Mouse (Mus musculus): Measurements from ENCODE around the gene Eif5b. TPM values are rescaled to one million over a fixed set of nuclear protein-coding genes. Genes with fewer than 3 reads are reported as not detected.

The Eif5b gene
- polyA plus RNA-seq, 1 experiment = 6.9 TPM

DNA sequence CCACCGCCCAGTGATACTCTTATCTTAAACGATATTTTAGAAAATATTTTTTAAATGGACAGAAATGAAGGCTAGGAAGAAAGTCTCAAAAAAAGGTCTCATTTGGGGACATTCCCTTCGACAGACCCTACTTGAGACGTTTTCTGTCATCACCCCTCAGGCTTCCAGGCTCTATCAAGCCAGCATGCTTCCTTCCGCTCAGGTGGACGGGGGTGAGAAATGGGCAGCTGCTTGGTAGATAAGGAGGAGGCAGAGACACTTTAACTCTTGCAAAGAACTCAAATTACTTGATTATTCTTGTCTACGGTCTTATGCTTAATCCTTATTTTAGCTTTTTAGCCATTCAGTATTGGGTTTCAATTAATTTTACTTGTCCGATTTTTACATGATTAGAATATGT lies 3.0 kb downstream of the Eif5b start:
- WGBS = 91% methylated on average over 8 of the region's 8 CpGs
- DNase-seq = no peak
- Histone ChIP-seq H3K4me1 (ENCODE audit: control insufficient read depth, insufficient read depth, low read length) (peaks cover 5% of the 10 kb centered on the region), H3K4me3 (replicated peaks; ENCODE audit: extremely low read depth, low read depth, low read length) (no peak overlapping the region)
- no peak for TF ChIP-seq CTCF (IDR thresholded peaks at IDR 0.05; ENCODE audit: insufficient read depth, low read length)
- no peak for TF ChIP-seq POLR2A (IDR thresholded peaks at IDR 0.05; ENCODE audit: borderline replicate concordance, extremely low read depth, low read depth, low read length)

DNA sequence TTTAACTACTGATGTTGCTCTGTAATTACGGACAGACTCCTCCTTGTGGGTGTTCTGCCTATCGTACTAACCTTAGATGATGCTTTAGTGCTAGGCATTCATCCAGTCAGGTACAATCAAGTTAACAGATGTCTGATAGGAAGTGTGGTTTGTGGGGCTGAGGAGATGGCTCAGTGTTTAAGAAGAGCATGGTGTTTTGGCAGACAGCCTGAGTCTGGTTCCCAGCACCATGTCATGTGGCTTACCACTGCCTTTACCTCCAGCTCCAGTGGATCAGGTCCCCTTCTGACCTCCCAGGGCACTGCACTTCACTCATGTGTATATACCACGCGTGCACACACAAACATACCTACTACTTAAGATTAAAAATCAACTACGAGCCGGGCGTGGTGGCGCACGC lies 4.1 kb downstream of the Eif5b start:
- WGBS = 93% methylated on average over 9 of the region's 9 CpGs
- H3K4me1 ChIP-seq (ENCODE audit: control insufficient read depth, insufficient read depth, low read length) = 0 out of 2 replicates have a peak, but pooled peaks cover 2% of the 10 kb centered on the region
- TF ChIP-seq POLR2A (IDR thresholded peaks at IDR 0.05; ENCODE audit: borderline replicate concordance, extremely low read depth, low read depth, low read length) (no peak), CTCF (IDR thresholded peaks at IDR 0.05; ENCODE audit: insufficient read depth, low read length) (no peak)
- no peak for DNase-seq
- H3K4me3 ChIP-seq (replicated peaks; ENCODE audit: extremely low read depth, low read depth, low read length) = no peak overlapping the region

DNA sequence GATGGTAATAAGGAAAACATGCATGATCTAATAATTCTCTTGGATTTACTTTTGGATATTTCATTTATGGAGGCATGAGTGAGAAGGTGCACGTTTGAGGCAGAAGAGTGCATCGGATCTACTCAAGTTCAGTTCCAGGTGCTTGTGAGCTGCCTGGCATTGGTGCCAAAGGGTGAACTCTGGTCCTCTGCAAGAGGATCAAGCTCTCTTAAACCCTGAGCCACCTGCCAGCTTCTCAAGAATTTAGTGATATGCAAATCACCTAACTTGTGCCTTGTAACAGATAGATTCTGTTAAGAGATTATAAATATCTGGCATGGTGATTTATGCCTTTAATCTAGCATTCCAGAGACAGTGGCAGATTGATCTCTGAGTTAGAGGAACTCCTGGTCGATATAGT lies 5.2 kb downstream of the Eif5b start:
- DNase-seq = no peak
- 72% methylated on average over 3 of the region's 3 CpGs for WGBS

DNA sequence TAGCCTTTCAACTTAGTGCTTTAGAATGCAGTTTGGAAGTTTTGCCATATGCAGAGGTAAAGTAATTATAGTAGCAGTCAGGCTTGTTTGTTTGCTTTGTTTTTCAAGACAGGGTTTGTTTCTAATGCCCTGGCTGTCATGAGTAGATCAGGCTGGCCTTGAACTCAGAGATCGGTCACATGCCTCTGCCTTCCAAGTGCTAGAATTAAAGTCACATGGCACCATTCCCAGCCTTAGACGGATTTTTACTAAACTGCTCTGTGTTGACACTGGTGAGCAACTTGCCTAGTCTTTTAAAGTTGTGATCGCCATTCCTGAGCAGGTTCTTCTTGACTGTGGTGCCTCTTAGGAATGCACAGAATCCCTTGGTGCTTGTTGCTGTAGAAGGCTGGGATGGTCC lies 8.9 kb downstream of the Eif5b start:
- H3K4me3 ChIP-seq (replicated peaks; ENCODE audit: extremely low read depth, low read depth, low read length) = no peak overlapping the region
- H3K4me1 ChIP-seq (ENCODE audit: control insufficient read depth, insufficient read depth, low read length) = peaks cover 2% of the 10 kb centered on the region; the same call in 1 of the 2 replicates
- WGBS = 61% methylated on average over 3 of the region's 3 CpGs
- DNase-seq = no peak
- TF ChIP-seq CTCF (IDR thresholded peaks at IDR 0.05; ENCODE audit: insufficient read depth, low read length) (no peak), POLR2A (IDR thresholded peaks at IDR 0.05; ENCODE audit: borderline replicate concordance, extremely low read depth, low read depth, low read length) (no peak)

More for the DNA sequence above, 5.2 kb downstream of the Eif5b start:
- TF ChIP-seq POLR2A (IDR thresholded peaks at IDR 0.05; ENCODE audit: borderline replicate concordance, extremely low read depth, low read depth, low read length) (no peak), CTCF (IDR thresholded peaks at IDR 0.05; ENCODE audit: insufficient read depth, low read length) (no peak)
- Histone ChIP-seq H3K4me3 (replicated peaks; ENCODE audit: extremely low read depth, low read depth, low read length) (no peak overlapping the region), H3K4me1 (ENCODE audit: control insufficient read depth, insufficient read depth, low read length) (0 out of 2 replicates have a peak, but pooled peaks cover 2% of the 10 kb centered on the region)

DNA sequence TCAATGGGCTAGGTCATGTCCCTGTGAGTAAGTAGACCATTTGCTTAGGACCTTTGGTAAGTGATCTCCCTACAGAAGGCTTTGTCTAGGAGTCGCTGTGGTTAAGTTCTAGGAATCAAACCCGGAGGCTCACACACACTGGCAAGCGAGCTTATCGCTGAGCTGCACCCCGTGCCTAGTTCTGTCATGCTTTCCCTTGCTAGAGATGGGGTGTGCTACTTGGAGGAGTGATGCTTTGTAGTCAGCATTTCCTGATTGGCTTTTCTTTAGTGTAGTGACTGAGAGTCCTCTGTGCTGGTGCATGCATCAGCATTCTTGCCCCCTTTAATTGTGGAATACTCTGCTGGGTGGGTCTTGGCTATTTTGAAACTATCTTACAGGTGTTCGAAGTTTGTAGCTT lies 13.8 kb downstream of the Eif5b start:
- DNase-seq = no peak
- TF ChIP-seq POLR2A (IDR thresholded peaks at IDR 0.05; ENCODE audit: borderline replicate concordance, extremely low read depth, low read depth, low read length) (no peak), CTCF (IDR thresholded peaks at IDR 0.05; ENCODE audit: insufficient read depth, low read length) (no peak)

DNA sequence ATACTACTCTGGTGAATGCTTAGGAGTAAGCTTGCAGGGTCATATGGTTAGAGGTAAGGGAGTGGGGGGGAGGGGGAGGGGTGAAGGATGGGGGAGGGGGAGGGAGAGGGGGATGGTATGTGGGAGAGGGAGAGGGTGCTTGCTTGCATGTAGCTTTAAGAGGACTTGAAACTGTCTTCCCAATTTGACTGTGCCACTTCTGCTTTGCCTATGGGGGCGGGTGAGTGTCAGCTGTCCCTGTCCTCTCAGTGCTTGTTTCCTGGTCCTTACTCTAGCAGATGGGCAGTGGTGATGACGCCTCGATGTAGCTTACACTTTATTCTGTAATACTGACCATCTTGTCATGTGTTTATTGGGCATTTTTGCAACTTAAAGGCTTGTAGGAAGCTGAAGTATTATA lies 14.3 kb downstream of the Eif5b start:
- no peak for TF ChIP-seq CTCF (IDR thresholded peaks at IDR 0.05; ENCODE audit: insufficient read depth, low read length)
- TF ChIP-seq POLR2A (IDR thresholded peaks at IDR 0.05; ENCODE audit: borderline replicate concordance, extremely low read depth, low read depth, low read length) = no peak
- no peak for DNase-seq
- WGBS = 76% methylated on average over 3 of the region's 3 CpGs
- Histone ChIP-seq H3K4me1 (ENCODE audit: control insufficient read depth, insufficient read depth, low read length) (peaks cover 2% of the 10 kb centered on the region; the same call in 1 of the 2 replicates), H3K4me3 (replicated peaks; ENCODE audit: extremely low read depth, low read depth, low read length) (no peak overlapping the region)

More for the DNA sequence above, 13.8 kb downstream of the Eif5b start:
- Histone ChIP-seq H3K4me1 (ENCODE audit: control insufficient read depth, insufficient read depth, low read length) (peaks cover 4% of the 10 kb centered on the region; the same call in 1 of the 2 replicates), H3K4me3 (replicated peaks; ENCODE audit: extremely low read depth, low read depth, low read length) (no peak overlapping the region)
- 79% methylated on average over 6 of the region's 6 CpGs for WGBS

DNA sequence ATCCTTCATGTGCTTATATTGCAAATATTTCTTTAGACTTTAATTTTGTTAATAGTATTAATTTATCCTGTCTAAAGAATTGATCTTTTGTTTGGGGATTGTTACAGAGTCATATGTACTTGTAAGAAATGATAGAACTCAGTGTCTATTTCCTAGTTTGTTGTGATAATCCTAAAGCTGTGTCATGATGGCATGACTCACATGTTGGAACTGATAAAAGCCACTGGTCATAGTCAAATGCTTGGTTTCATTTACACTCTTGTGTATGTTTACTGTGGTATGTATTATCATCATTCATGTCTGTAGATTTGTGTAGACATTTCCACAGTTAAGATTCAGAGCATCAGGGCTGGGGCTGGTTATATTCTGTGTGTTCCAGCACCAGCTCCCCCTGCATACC lies 14.7 kb downstream of the Eif5b start:
- no peak for TF ChIP-seq CTCF (IDR thresholded peaks at IDR 0.05; ENCODE audit: insufficient read depth, low read length)
- TF ChIP-seq POLR2A (IDR thresholded peaks at IDR 0.05; ENCODE audit: borderline replicate concordance, extremely low read depth, low read depth, low read length) = no peak
- Histone ChIP-seq H3K4me3 (replicated peaks; ENCODE audit: extremely low read depth, low read depth, low read length) (no peak overlapping the region), H3K4me1 (ENCODE audit: control insufficient read depth, insufficient read depth, low read length) (peaks cover 2% of the 10 kb centered on the region; the same call in 1 of the 2 replicates)
- no peak for DNase-seq

DNA sequence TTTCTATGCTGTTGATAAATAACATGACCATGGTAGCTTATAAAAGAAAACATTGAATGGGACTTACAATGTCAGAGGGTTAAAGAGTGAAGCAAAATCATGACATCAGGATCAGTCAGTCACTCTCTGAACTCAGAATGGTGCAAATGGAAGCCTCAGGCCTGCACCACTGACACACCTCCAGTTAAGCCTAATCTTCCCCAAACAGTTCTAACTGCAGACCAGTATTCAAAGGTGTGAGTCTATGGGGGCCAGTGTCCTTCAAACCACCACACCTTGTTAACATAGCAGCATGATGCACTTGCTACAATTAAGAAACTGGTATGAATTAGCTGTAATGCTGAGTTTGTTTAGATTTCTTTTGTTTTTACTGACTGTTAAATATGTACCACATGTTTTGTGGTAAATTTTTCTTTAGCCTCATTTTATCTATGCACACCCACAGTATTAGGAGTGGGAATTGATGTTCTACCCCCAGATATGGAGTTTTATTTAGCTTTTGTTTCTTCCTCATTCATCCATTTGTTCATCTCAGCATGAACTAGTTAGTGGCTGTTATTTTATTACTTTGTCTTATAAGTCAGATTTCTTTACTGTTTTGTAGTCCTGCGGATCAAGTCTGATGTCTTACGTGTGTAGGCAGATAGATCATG lies 16.9 kb downstream of the Eif5b start:
- no peak for DNase-seq
- 98% methylated on average over 2 of the region's 2 CpGs for WGBS
- no peak for TF ChIP-seq POLR2A (IDR thresholded peaks at IDR 0.05; ENCODE audit: borderline replicate concordance, extremely low read depth, low read depth, low read length)
- no peak for TF ChIP-seq CTCF (IDR thresholded peaks at IDR 0.05; ENCODE audit: insufficient read depth, low read length)

DNA sequence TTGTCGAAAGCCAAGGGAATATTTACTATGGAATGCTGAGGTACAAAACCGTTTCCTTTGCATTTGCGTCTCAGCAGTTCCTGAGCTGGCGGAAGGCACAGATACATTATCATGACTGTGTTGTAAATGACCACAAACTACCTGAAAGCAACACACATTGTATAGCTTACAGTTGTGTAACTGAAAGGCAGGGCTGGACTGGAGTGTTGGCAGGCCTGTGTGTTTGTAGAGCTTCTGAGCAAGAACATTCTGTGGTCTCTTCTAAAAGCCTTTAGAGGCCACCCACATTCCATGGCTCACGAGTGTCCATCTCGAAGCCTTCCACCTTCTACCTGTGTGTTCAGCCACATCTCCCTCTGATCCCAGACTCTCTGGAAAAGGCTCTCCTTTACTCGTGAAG lies 29.5 kb downstream of the Eif5b start:
- 86% methylated on average over 7 of the region's 7 CpGs for WGBS
- DNase-seq = no peak

More for the DNA sequence above, 16.9 kb downstream of the Eif5b start:
- peaks cover 2% of the 10 kb centered on the region; the same call in 1 of the 2 replicates for H3K4me1 ChIP-seq (ENCODE audit: control insufficient read depth, insufficient read depth, low read length)
- H3K4me3 ChIP-seq (replicated peaks; ENCODE audit: extremely low read depth, low read depth, low read length) = no peak overlapping the region

DNA sequence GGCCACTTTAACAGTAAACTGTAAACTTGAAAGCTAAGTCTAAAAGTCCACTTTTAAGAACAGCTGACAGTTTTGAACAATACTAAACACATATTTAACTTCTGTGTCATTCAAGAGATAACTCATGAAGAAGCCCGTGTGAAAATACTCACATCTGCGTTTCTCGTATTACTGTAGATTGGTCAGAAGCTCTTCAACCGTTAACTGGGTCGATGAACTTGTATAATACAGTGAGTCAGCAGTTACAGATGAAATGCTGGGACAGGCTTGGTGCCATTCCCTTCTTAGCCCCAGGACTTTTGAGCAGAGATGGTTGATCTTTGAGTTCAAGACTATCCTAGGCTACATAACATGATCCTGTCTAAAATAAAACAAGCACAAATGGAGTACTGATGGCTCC lies 33.6 kb downstream of the Eif5b start:
- TF ChIP-seq POLR2A (IDR thresholded peaks at IDR 0.05; ENCODE audit: borderline replicate concordance, extremely low read depth, low read depth, low read length) (no peak), CTCF (IDR thresholded peaks at IDR 0.05; ENCODE audit: insufficient read depth, low read length) (no peak)
- Histone ChIP-seq H3K4me1 (ENCODE audit: control insufficient read depth, insufficient read depth, low read length) (no peaks in the 10 kb centered on the region), H3K4me3 (replicated peaks; ENCODE audit: extremely low read depth, low read depth, low read length) (no peak overlapping the region)
- no peak for DNase-seq
- 78% methylated on average over 5 of the region's 5 CpGs for WGBS

More for the DNA sequence above, 29.5 kb downstream of the Eif5b start:
- no peaks in the 10 kb centered on the region for H3K4me1 ChIP-seq (ENCODE audit: control insufficient read depth, insufficient read depth, low read length)
- H3K4me3 ChIP-seq (replicated peaks; ENCODE audit: extremely low read depth, low read depth, low read length) = no peak overlapping the region
- TF ChIP-seq POLR2A (IDR thresholded peaks at IDR 0.05; ENCODE audit: borderline replicate concordance, extremely low read depth, low read depth, low read length) (no peak), CTCF (IDR thresholded peaks at IDR 0.05; ENCODE audit: insufficient read depth, low read length) (no peak)

Data from lung, adult 2 months (tissue).